Mouse (Mus musculus) forebrain, postnatal 0 days (tissue): ENCODE results near the gene Smc1a. TPM values are rescaled to one million over a fixed set of nuclear protein-coding genes. Genes with fewer than 3 reads are reported as not detected.
"Not testable (repeated sequence)": the region's sequence is repeated elsewhere in the genome, so short reads cannot be mapped to it uniquely, and the experiment has no call there.

Experiments
- ATAC-seq: fragments of 200-750 bp; cut with Nextera tagmentation; 2 replicates; pipeline ENCODE4 v1.8.0; 2017; ENCODE audit warnings: mild to moderate bottlenecking, moderate library complexity
- DNase-seq: peaks from one replicate; pipeline ENCODE4 v3.0.0-alpha.2; 2015
- H3K27ac ChIP-seq: fragments of 300-500 bp; sonication (generic); 2 replicates; pipeline ENCODE4 v1.5.1; 2014; ENCODE audit warnings: low read depth, mild to moderate bottlenecking, antibody characterized with exemption, low read length, moderate library complexity, mixed read lengths
- H3K27me3 ChIP-seq: fragments of 300-500 bp; sonication (generic); 2 replicates; pipeline ENCODE4 v1.6.1; 2014; ENCODE audit warnings: mild to moderate bottlenecking, low read length, mixed read lengths; ENCODE audit not compliant: insufficient read depth
- H3K36me3 ChIP-seq: fragments of 300-500 bp; sonication (generic); 2 replicates; pipeline ENCODE4 v1.6.1; 2014; ENCODE audit warnings: mild to moderate bottlenecking, moderate library complexity; ENCODE audit not compliant: insufficient read depth
- H3K4me1 ChIP-seq: fragments of 300-500 bp; sonication (generic); 2 replicates; pipeline ENCODE4 v1.6.1; 2014; ENCODE audit warnings: antibody characterized with exemption; ENCODE audit not compliant: insufficient read depth
- H3K4me2 ChIP-seq: fragments of 300-500 bp; sonication (generic); 2 replicates; pipeline ENCODE4 v1.6.1; 2014; ENCODE audit warnings: low read depth, mild to moderate bottlenecking, moderate library complexity
- H3K4me3 ChIP-seq: fragments of 300-500 bp; sonication (generic); 2 replicates; pipeline ENCODE4 v1.5.1; 2014; ENCODE audit warnings: low read depth, low read length, mixed read lengths
- H3K9ac ChIP-seq: fragments of 300-500 bp; sonication (generic); 2 replicates; pipeline ENCODE4 v1.6.1; 2014; ENCODE audit warnings: mild to moderate bottlenecking
- H3K9me3 ChIP-seq: fragments of 300-500 bp; sonication (generic); 2 replicates; pipeline ENCODE4 v1.6.1; 2016; ENCODE audit warnings: low read length
- CTCF ChIP-seq: sonication (generic); IDR thresholded peaks from 2 replicates; pipeline ENCODE4 v1.5.1; 2016; ENCODE audit warnings: antibody characterized with exemption, control low read depth, low read depth
- WGBS: fragments of 180-500 bp; shearing (Covaris S2); extraction: QIAGEN DNeasy Blood & Tissue Kit; methylation state at CpG from one replicate; pipeline ENCODE4 v1.1.7; 2014; 5-methylcytosine and 5-hydroxymethylcytosine counted together
- polyA plus RNA-seq: library from polyadenylated mRNA; unstranded; fragments of >200 nt; fragmentation: Nextera tagmentation; extraction: Ambion mirVana; gene quantifications from 2 replicates; pipeline ENCODE4 v1.2.1, GENCODE M21; 2015
- total RNA-seq: library from RNA; depleted of rRNA; stranded (reverse); fragments of >200 nt; gene quantifications from 2 replicates; pipeline ENCODE4 v1.2.3, GENCODE M21; 2014; rRNA removed

Smc1a gene
- total and polyA plus RNA-seq, 2 experiments from 2014 or later = 47.5 to 59.0 TPM

DNA sequence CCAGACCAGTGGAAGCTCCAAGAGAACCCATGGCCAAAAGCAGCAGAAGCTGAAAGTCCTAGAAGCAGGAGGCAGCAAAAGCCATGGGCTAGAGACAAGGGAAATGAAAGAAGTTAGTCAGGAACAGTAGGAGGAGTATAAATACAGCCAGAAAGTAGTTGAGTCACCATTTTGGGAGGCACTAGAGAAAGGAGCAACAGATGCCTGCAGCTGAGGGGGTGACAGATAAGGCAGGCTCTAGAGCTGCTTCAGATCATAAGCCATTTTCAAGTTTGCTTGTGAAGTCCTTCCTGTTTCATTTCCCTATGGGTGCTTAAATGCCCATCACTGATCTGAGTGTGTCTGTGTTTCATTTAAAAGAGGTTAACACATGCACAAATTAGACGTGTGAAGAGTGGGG, 51.6 kb downstream of the Smc1a start:
- WGBS = 55% methylated on average over 1 of the region's 1 CpGs
- no peak for ATAC-seq
- no peak for TF ChIP-seq CTCF

GRCm38 (mm10) chrX:152089832-152090614, 73.8 kb downstream of the Smc1a start:
- DNase-seq = peak; percentile 87
- not testable (repeated sequence) for H3K9ac ChIP-seq, H3K9me3 ChIP-seq, H3K4me1 ChIP-seq, H3K36me3 ChIP-seq, H3K27me3 ChIP-seq, H3K4me3 ChIP-seq
- ATAC-seq = peak; percentile 97
- Histone ChIP-seq H3K27ac (0 out of 2 replicates have a peak overlapping the region, but pooled peaks have one; percentile 29), H3K4me2 (peak overlapping the region; percentile 18; the same call in 1 of the 2 replicates)
- WGBS = 31% methylated on average over 6 of the region's 7 CpGs

More for the DNA sequence above, 51.6 kb downstream of the Smc1a start:
- Histone ChIP-seq H3K27ac (no peak overlapping the region), H3K27me3 (no peaks in the 10 kb centered on the region; the same call in 1 of the 2 replicates), H3K36me3 (no peaks in the 10 kb centered on the region), H3K4me1 (no peaks in the 10 kb centered on the region), H3K4me2 (no peak overlapping the region), H3K9me3 (no peaks in the 10 kb centered on the region), H3K4me3 (no peak overlapping the region), H3K9ac (no peak overlapping the region)
- no peak for DNase-seq

DNA sequence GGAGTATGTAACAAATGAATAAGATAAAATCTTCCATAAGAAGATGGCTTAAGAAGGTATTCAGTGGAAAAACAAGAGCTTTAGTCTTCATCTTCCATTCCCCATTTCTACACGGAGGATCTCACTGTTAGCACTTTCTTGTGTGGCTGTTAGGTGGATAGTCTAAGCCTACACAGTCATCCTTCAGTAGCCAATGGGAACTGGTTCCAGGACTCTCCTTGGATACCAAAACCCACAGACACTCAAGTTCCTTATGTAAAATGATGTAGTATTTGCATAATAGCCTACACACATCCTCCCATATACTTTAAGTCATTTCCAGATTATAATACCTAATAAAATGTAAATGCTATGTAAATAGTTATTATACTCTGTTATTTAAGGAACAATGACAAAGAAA, 81.3 kb downstream of the Smc1a start:
- ATAC-seq (no peak), DNase-seq (no peak)
- WGBS = 59% methylated on average over 1 of the region's 1 CpGs
- H3K4me1 ChIP-seq = no peaks in the 10 kb centered on the region
- H3K27ac ChIP-seq = no peak overlapping the region
- H3K36me3 ChIP-seq = no peaks in the 10 kb centered on the region
- H3K4me3 ChIP-seq = no peak overlapping the region
- H3K4me2 ChIP-seq = no peak overlapping the region
- no peaks in the 10 kb centered on the region; the same call in 1 of the 2 replicates for H3K27me3 ChIP-seq
- H3K9ac ChIP-seq = no peak overlapping the region
- no peak for TF ChIP-seq CTCF
- no peaks in the 10 kb centered on the region for H3K9me3 ChIP-seq

Other genes with a start within 250 kb of the Smc1a start
- 122 and 143 TPM in 2 replicates for gene Huwe1, start 215.6 kb upstream of the Smc1a start, total RNA-seq
- 18.7 and 31.0 TPM in 2 replicates for gene Huwe1, start 215.6 kb upstream of the Smc1a start, polyA plus RNA-seq
- 61.8 and 71.1 TPM in 2 replicates for gene Hsd17b10, start 14.6 kb upstream of the Smc1a start, total RNA-seq
- 92.4 and 113 TPM in 2 replicates for gene Hsd17b10, start 14.6 kb upstream of the Smc1a start, polyA plus RNA-seq
- gene Ribc1, start 133 bp upstream of the Smc1a start, total RNA-seq = 0.71 and 0.85 TPM in 2 replicates
- gene Ribc1, start 133 bp upstream of the Smc1a start, polyA plus RNA-seq = 1.1 and 1.2 TPM in 2 replicates
- 15.9 and 23.2 TPM in 2 replicates for gene Iqsec2, start 127.8 kb downstream of the Smc1a start, total RNA-seq
- 6.8 and 7.5 TPM in 2 replicates for gene Iqsec2, start 127.8 kb downstream of the Smc1a start, polyA plus RNA-seq
- gene Kdm5c, start 216.6 kb downstream of the Smc1a start, total RNA-seq = 47.2 and 56.0 TPM in 2 replicates
- gene Kdm5c, start 216.6 kb downstream of the Smc1a start, polyA plus RNA-seq = 18.1 and 19.5 TPM in 2 replicates